Mouse (Mus musculus): Measurements from ENCODE around the gene Nckap5. TPM values are rescaled to one million over a fixed set of nuclear protein-coding genes. Genes with fewer than 3 reads are reported as not detected.
A peak's percentile ranks its signal among the peaks of the same experiment; 100 is the strongest.

The Nckap5 gene
- total and polyA plus RNA-seq, 2 experiments = 0.37 to 0.70 TPM

DNA sequence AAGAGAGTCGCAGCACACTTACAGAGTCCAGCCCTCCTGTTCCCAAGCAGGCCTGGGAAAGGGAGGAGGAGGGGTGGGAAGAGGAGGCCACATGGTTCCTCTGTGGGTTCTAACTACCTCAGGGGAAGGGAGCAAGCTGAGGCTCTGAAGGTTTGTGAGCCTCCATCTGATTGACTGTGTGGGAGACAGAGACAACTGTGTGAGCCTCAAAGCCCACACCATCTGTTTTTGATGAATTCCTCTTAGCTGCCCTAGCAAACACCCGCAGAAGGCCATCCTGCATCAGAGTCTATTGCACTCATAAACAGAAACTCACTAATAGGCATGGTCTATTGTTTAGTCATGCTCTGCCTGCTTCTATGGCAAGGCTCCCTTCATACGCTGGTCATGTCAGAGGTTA lies 834.1 kb downstream of the Nckap5 start:
- Histone ChIP-seq H3K79me2 (ENCODE audit: control insufficient read depth, insufficient read depth, low read length) (no peaks in the 10 kb centered on the region), H3K4me1 (ENCODE audit: control insufficient read depth, insufficient read depth, low read length) (no peaks in the 10 kb centered on the region), H3K36me3 (ENCODE audit: control insufficient read depth, insufficient read depth, low read length) (no peaks in the 10 kb centered on the region), H3K9ac (ENCODE audit: low read depth, low read length) (no peak overlapping the region), H3K27me3 (ENCODE audit: control insufficient read depth, insufficient read depth, low read length) (no peaks in the 10 kb centered on the region), H3K27ac (replicated peaks; ENCODE audit: insufficient read depth, low read depth, low read length) (no peak overlapping the region), H3K4me3 (ENCODE audit: insufficient read depth, low read depth, low read length) (no peak overlapping the region)
- no peak for DNase-seq (ENCODE audit: extremely low read depth, low read depth, low spot score)
- TF ChIP-seq CTCF (IDR thresholded peaks at IDR 0.05; ENCODE audit: low read depth, low read length) = no peak
- no peak for TF ChIP-seq POLR2A (IDR thresholded peaks at IDR 0.05; ENCODE audit: extremely low read depth, insufficient read depth, low read length)
- WGBS = 95% methylated on average over 3 of the region's 3 CpGs

GRCm38 (mm10) chr1:125987803-125988202 lies 842.8 kb downstream of the Nckap5 start:
- 91% methylated on average over 3 of the region's 3 CpGs for WGBS
- no peaks in the 10 kb centered on the region for H3K27me3 ChIP-seq (ENCODE audit: control insufficient read depth, insufficient read depth, low read length)
- TF ChIP-seq POLR2A (IDR thresholded peaks at IDR 0.05; ENCODE audit: extremely low read depth, insufficient read depth, low read length) (no peak), CTCF (IDR thresholded peaks at IDR 0.05; ENCODE audit: low read depth, low read length) (no peak)
- H3K4me3 ChIP-seq (ENCODE audit: insufficient read depth, low read depth, low read length) = no peak overlapping the region
- H3K36me3 ChIP-seq (ENCODE audit: control insufficient read depth, insufficient read depth, low read length) = no peaks in the 10 kb centered on the region
- DNase-seq (ENCODE audit: extremely low read depth, low read depth, low spot score) = no peak
- no peaks in the 10 kb centered on the region for H3K79me2 ChIP-seq (ENCODE audit: control insufficient read depth, insufficient read depth, low read length)
- no peak overlapping the region for H3K27ac ChIP-seq (replicated peaks; ENCODE audit: insufficient read depth, low read depth, low read length)
- no peak overlapping the region for H3K9ac ChIP-seq (ENCODE audit: low read depth, low read length)
- no peaks in the 10 kb centered on the region for H3K4me1 ChIP-seq (ENCODE audit: control insufficient read depth, insufficient read depth, low read length)

GRCm38 (mm10) chr1:125984570-125984969 lies 846.0 kb downstream of the Nckap5 start:
- Histone ChIP-seq H3K9ac (ENCODE audit: low read depth, low read length) (no peak overlapping the region), H3K27ac (replicated peaks; ENCODE audit: insufficient read depth, low read depth, low read length) (no peak overlapping the region), H3K27me3 (ENCODE audit: control insufficient read depth, insufficient read depth, low read length) (no peaks in the 10 kb centered on the region), H3K79me2 (ENCODE audit: control insufficient read depth, insufficient read depth, low read length) (no peaks in the 10 kb centered on the region), H3K4me1 (ENCODE audit: control insufficient read depth, insufficient read depth, low read length) (no peaks in the 10 kb centered on the region), H3K4me3 (ENCODE audit: insufficient read depth, low read depth, low read length) (no peak overlapping the region), H3K36me3 (ENCODE audit: control insufficient read depth, insufficient read depth, low read length) (no peaks in the 10 kb centered on the region)
- TF ChIP-seq POLR2A (IDR thresholded peaks at IDR 0.05; ENCODE audit: extremely low read depth, insufficient read depth, low read length) (no peak), CTCF (IDR thresholded peaks at IDR 0.05; ENCODE audit: low read depth, low read length) (no peak)
- peak; percentile 11 for DNase-seq (ENCODE audit: extremely low read depth, low read depth, low spot score)
- WGBS = 50% methylated on average over 2 of the region's 2 CpGs

GRCm38 (mm10) chr1:125974649-125975048 lies 856.0 kb downstream of the Nckap5 start:
- WGBS = 94% methylated on average over 3 of the region's 3 CpGs
- Histone ChIP-seq H3K79me2 (ENCODE audit: control insufficient read depth, insufficient read depth, low read length) (no peaks in the 10 kb centered on the region), H3K27ac (replicated peaks; ENCODE audit: insufficient read depth, low read depth, low read length) (no peak overlapping the region), H3K27me3 (ENCODE audit: control insufficient read depth, insufficient read depth, low read length) (no peaks in the 10 kb centered on the region), H3K9ac (ENCODE audit: low read depth, low read length) (no peak overlapping the region), H3K36me3 (ENCODE audit: control insufficient read depth, insufficient read depth, low read length) (no peaks in the 10 kb centered on the region), H3K4me3 (ENCODE audit: insufficient read depth, low read depth, low read length) (no peak overlapping the region), H3K4me1 (ENCODE audit: control insufficient read depth, insufficient read depth, low read length) (peaks cover 3% of the 10 kb centered on the region; the same call in 1 of the 2 replicates)
- no peak for DNase-seq (ENCODE audit: extremely low read depth, low read depth, low spot score)
- TF ChIP-seq CTCF (IDR thresholded peaks at IDR 0.05; ENCODE audit: low read depth, low read length) = no peak
- TF ChIP-seq POLR2A (IDR thresholded peaks at IDR 0.05; ENCODE audit: extremely low read depth, insufficient read depth, low read length) = no peak

GRCm38 (mm10) chr1:125971933-125972332 lies 858.7 kb downstream of the Nckap5 start:
- Histone ChIP-seq H3K9ac (ENCODE audit: low read depth, low read length) (no peak overlapping the region), H3K4me3 (ENCODE audit: insufficient read depth, low read depth, low read length) (no peak overlapping the region), H3K36me3 (ENCODE audit: control insufficient read depth, insufficient read depth, low read length) (no peaks in the 10 kb centered on the region), H3K79me2 (ENCODE audit: control insufficient read depth, insufficient read depth, low read length) (no peaks in the 10 kb centered on the region), H3K27ac (replicated peaks; ENCODE audit: insufficient read depth, low read depth, low read length) (no peak overlapping the region), H3K27me3 (ENCODE audit: control insufficient read depth, insufficient read depth, low read length) (no peaks in the 10 kb centered on the region), H3K4me1 (ENCODE audit: control insufficient read depth, insufficient read depth, low read length) (peaks cover 11% of the 10 kb centered on the region)
- 69% methylated on average over 6 of the region's 6 CpGs for WGBS
- TF ChIP-seq CTCF (IDR thresholded peaks at IDR 0.05; ENCODE audit: low read depth, low read length) (no peak), POLR2A (IDR thresholded peaks at IDR 0.05; ENCODE audit: extremely low read depth, insufficient read depth, low read length) (no peak)
- DNase-seq (ENCODE audit: extremely low read depth, low read depth, low spot score) = peak; percentile 6

GRCm38 (mm10) chr1:125967671-125968070 lies 862.9 kb downstream of the Nckap5 start:
- peak; percentile 58 for DNase-seq (ENCODE audit: extremely low read depth, low read depth, low spot score)
- H3K36me3 ChIP-seq (ENCODE audit: control insufficient read depth, insufficient read depth, low read length) = no peaks in the 10 kb centered on the region
- no peak overlapping the region for H3K4me3 ChIP-seq (ENCODE audit: insufficient read depth, low read depth, low read length)
- WGBS = 7% methylated on average over 6 of the region's 6 CpGs
- H3K79me2 ChIP-seq (ENCODE audit: control insufficient read depth, insufficient read depth, low read length) = no peaks in the 10 kb centered on the region
- H3K9ac ChIP-seq (ENCODE audit: low read depth, low read length) = no peak overlapping the region
- TF ChIP-seq POLR2A (IDR thresholded peaks at IDR 0.05; ENCODE audit: extremely low read depth, insufficient read depth, low read length) (no peak), CTCF (IDR thresholded peaks at IDR 0.05; ENCODE audit: low read depth, low read length) (no peak)
- H3K27me3 ChIP-seq (ENCODE audit: control insufficient read depth, insufficient read depth, low read length) = no peaks in the 10 kb centered on the region
- no peak overlapping the region for H3K27ac ChIP-seq (replicated peaks; ENCODE audit: insufficient read depth, low read depth, low read length)
- H3K4me1 ChIP-seq (ENCODE audit: control insufficient read depth, insufficient read depth, low read length) = peaks cover 11% of the 10 kb centered on the region

Data from liver, adult 2 months (tissue).